7 mouse cellular contexts compared by ENCODE assay signal in the genomic region with DNA sequence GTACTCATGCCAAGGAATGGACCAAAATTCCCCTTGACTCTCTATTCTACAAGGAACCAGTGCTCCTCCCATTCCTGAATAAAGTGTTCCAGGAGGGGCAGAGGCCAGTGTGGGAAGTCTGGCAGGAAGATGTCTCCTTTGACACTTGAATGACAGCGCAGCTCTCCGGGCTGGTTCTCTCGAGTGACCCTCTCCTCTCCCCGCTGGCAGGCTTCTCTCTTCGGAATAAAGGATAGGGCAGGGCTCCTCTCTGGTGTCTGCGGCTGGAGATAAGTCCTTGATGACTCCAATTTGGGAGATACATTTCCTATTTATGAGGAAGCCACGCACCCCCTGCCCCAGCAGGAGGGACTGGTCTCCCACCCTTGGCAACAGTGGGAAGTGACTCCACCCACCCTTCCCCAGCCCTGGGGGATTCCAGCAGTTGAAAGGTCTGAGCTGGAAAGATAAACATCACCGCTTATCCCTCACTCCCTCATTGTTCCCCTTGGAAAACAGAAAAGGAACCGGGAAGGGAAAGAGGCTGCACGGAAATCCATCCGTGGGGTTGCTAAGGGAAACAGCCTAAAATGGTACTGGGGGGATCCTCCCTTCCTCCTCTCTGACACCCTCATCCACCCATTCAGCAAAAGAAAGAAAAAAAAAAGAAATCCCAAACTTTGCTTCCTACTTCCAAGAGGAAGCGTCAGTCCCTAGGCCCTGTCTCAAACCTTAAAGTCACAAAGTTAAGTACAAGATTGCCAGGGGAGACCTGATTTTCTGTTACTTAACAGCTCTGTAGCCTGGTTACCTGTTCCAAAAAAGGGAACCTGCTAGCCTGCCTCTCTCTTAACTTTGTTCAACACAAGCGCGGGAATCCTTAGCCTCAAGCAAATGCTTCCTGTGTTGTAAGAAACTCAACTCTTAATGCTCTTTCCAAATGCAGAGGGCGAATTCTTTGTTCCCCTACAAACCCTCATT. TPM values are rescaled to one million over a fixed set of nuclear protein-coding genes. Genes with fewer than 3 reads are reported as not detected.
DNase-seq lines count a peak whose midpoint lies in the region; ATAC-seq and TF ChIP-seq lines count a peak whose summit lies in the region.

No protein-coding gene starts in this region.

- peak; percentile 49; the same call in 1 of the 2 replicates for ATAC-seq in kidney, embryonic 16.5 days (ENCODE audit: low FRiP score, low TSS enrichment)
- ATAC-seq in megakaryocyte-erythroid progenitor cell, adult 5-6 weeks (replicated peaks; ENCODE audit: low FRiP score, low TSS enrichment, poor library complexity, severe bottlenecking), result no peak

- H3K27ac ChIP-seq in bone marrow macrophage, adult 2 months (ENCODE audit: insufficient read depth, low read depth, low read length), result peak overlapping the region; percentile 62
- peak overlapping the region; percentile 56 for H3K27ac ChIP-seq in kidney, embryonic 16.5 days (ENCODE audit: low read length)

- TF ChIP-seq POLR2A in bone marrow macrophage, adult 2 months (IDR thresholded peaks at IDR 0.05; ENCODE audit: borderline replicate concordance, low read depth, low read length), result no peak

- no peaks in the 10 kb centered on the region for H3K27me3 ChIP-seq in kidney, embryonic 16.5 days (ENCODE audit: insufficient read depth, low read length)

- H3K4me3 ChIP-seq in bone marrow macrophage, adult 2 months (ENCODE audit: insufficient read depth, low read length), result no peak overlapping the region
- no peak overlapping the region; the same call in 1 of the 2 replicates for H3K4me3 ChIP-seq in kidney, embryonic 16.5 days (ENCODE audit: low read length)

- peak overlapping the region; percentile 14 for H3K4me2 ChIP-seq in kidney, embryonic 16.5 days (replicated peaks; ENCODE audit: low read depth, low read length)

- WGBS in kidney, embryonic 16.5 days, result 20% methylated on average over 15 of the region's 15 CpGs

- peak; percentile 46 for DNase-seq in Muller cell, postnatal 12 days (ENCODE audit: inconsistent ontology term)
- DNase-seq in heart, adult 9 months (ENCODE audit: low spot score in 2 of 2), result peak; percentile 71 to 83
- peak; percentile 85 for DNase-seq in lung, postnatal 10 days
- DNase-seq in testis, postnatal 14 days (ENCODE audit: low spot score), result no peak

- H3K4me1 ChIP-seq in bone marrow macrophage, adult 2 months (ENCODE audit: control insufficient read depth, insufficient read depth, low read length), result peaks cover 42% of the 10 kb centered on the region
- peaks cover 48% of the 10 kb centered on the region for H3K4me1 ChIP-seq in kidney, embryonic 16.5 days (ENCODE audit: insufficient read depth, low read length)

- H3K36me3 ChIP-seq in kidney, embryonic 16.5 days (ENCODE audit: insufficient read depth, low read length), result no peaks in the 10 kb centered on the region

- no peak overlapping the region; the same call in 1 of the 2 replicates for H3K9ac ChIP-seq in kidney, embryonic 16.5 days (replicated peaks; ENCODE audit: low read length)

- no peaks in the 10 kb centered on the region for H3K9me3 ChIP-seq in kidney, embryonic 16.5 days (ENCODE audit: low read length)

- TF ChIP-seq CTCF in bone marrow macrophage, adult 2 months (IDR thresholded peaks at IDR 0.05; ENCODE audit: low read depth, low read length), result no peak

RNA-seq across cellular contexts. Expression of a gene that starts 15.7 kb away (rescaled TPM):
- not detected in 2 replicates for polyA plus RNA-seq in bone marrow macrophage, adult 2 months (2012; ENCODE audit: insufficient read depth, insufficient read length, missing spikeins)
- polyA plus RNA-seq in kidney, embryonic 16.5 days (2015; fragmentation: Nextera tagmentation; extraction: Ambion mirVana), result 0.11 TPM in 1 of 2 replicates, not detected in the other
- not detected in 2 replicates for total RNA-seq in megakaryocyte-erythroid progenitor cell, adult 5-6 weeks (2014; fragmentation: Nextera tagmentation)
- not detected in 2 replicates for total RNA-seq in megakaryocyte-erythroid progenitor cell, adult 5-6 weeks (2017)
